Mouse (Mus musculus): ENCODE results near the gene Ngf.

DNA sequence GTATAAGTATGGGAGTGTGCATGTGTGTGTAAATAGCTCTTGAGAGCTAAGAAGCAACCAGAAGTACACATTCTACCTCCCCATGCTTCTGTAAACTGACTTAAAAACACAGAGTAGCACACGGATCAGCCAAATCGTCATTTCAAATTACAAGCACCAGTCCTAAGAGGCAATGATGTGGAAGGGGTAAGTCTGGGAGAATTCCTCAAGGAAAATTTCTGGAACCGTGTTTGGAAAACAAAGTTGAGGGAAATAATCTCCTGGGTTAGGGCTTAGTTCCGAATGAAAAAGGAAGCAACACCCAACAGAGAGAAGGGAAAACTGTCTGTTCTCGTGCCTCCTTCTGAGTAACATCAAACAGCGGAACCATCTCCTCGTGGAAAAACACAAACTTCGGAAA, 56.1 kb downstream of the Ngf start:
- TF ChIP-seq CTCF (IDR thresholded peaks at IDR 0.05; ENCODE audit: low read depth, low read length) (no peak), POLR2A (IDR thresholded peaks at IDR 0.05; ENCODE audit: borderline replicate concordance, low read depth, low read length) (no peak)

Data from bone marrow macrophage, adult 2 months (primary cell).